Mouse (Mus musculus) thymus, adult 18-20 months (tissue): ENCODE measurements around the gene Fbxo8.

ENCODE experiments used
- DNase-seq, 2 experiments: peaks; one replicate each; pipeline ENCODE4 v3.0.0; 2022; ENCODE audit warnings: mixed read lengths in 2 of 2

Gene Fbxo8

GRCm38 (mm10) chr8:56614235-56614634, 63.3 kb downstream of the Fbxo8 start:
- no peak for DNase-seq

- DNase-seq, result no peak
These were observed 64.1 kb downstream of the Fbxo8 start for GRCm38 (mm10) chr8:56615005-56615404.

DNA sequence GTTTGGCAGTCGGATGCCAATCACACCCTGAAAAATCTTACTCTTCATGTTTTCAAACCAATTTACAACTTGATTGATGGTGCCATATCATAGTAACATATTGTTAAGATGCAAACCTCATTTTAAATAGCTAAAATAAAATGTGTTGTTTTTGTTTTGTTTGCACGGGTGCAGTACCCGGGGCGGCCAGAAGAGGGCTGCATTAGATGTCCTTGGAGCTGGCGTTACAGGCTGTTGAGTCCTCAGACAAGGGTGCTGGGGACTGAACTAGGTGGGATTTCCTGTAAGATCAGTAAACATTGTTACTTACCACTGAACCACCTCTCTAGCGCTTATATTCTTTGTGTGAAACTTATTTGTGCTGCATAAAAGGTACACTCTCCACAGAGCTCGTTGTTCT, 65.4 kb downstream of the Fbxo8 start:
- no peak for DNase-seq

DNA sequence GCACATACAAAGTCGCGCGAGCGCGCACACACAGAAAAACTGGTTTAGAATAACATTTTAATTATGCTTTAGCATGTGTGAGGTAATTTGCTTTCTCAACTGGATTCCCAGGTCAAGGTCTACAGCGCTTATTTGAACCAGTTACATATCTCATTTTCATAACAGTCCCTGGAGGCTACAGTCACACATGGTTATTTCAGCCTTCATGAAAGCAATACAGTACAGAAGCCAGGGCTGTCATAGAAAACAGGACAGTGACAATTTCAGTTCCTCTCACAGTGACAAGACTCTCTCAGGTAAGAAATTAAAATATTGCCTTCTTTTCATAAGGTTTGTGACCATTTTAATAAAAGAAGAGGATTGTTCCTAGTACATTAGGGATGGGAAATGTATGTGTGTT, 66.4 kb downstream of the Fbxo8 start:
- no peak for DNase-seq

- DNase-seq, result no peak
These were observed 68.2 kb downstream of the Fbxo8 start for GRCm38 (mm10) chr8:56619056-56619455.

DNA sequence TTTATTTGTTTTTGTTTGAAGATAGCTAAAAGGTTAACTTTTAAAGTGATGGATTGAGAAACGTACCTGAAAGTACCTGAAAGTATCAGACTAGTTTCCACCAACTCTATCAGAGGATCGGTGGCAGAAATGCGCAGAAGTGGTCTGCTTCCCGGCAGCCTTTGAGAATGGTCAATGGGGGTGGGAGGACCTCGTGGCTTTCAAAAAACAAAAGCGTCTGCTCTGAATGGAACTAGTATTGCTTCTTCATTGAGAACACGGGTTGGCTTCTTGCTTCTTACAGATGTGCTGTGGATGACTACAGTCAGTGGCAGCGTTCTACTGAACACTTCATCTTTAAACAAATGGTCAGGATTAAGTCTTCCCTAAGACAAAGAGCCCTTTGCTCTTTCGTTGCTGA, 68.7 kb downstream of the Fbxo8 start:
- DNase-seq, result no peak

- DNase-seq, result no peak
These were observed 69.8 kb downstream of the Fbxo8 start for GRCm38 (mm10) chr8:56620691-56621090.

DNA sequence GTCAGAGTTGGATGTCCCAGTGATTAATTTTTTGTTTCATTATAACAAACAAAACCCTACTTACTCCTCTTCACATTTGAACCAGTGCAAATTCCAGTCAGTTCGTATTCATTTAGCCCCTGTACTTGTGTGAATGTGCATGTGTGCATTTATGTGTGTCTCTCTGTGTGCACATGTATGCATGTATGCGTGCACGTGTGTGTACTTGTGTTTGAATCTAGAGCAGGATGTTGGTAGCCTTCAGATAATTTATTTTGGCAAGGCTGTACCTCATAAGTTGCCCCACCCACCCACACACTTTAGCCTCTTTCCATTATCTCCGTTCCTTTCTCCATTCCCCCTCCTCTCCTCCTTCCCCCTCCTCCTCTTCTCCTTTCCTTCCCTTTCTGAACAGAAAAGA, 70.2 kb downstream of the Fbxo8 start:
- no peak for DNase-seq

DNA sequence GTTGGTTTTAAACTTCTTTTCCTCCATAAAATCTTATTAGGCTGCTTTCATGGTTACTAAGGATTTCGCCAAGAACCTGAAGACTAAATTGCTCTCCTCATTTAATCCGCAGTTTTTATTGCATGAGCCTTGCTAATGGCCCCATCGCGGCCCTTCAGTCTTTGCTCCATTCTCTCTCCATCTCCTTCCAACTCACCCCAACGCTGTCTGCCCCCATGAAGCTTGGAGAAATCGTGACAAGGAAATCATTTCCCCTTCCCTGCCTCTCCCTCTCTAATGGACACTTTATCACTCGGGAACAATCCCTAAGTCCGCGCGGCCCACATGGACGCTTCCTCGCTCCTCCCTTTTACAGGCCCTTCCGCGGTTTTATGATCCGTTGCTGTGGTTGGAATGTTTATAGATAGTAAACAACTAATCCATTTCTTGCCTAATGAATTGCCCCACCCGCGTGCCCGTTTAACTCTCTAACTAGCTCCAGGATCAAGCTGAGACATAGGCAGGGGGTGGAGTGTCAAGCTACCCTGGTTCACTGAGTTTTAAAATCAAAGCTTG, 71.7 kb downstream of the Fbxo8 start:
- no peak for DNase-seq

GRCm38 (mm10) chr8:56623346-56623745, 72.5 kb downstream of the Fbxo8 start:
- no peak for DNase-seq

- DNase-seq, result no peak
These were observed 78.3 kb downstream of the Fbxo8 start for GRCm38 (mm10) chr8:56629160-56629559.

- DNase-seq, result no peak
These were observed 88.4 kb downstream of the Fbxo8 start for GRCm38 (mm10) chr8:56639277-56639676.
